Mouse (Mus musculus): ENCODE results near the gene Btbd10. TPM values are rescaled to one million over a fixed set of nuclear protein-coding genes. Genes with fewer than 3 reads are reported as not detected.

Btbd10 gene
- total RNA-seq, 2 experiments from 2014 or later, result 7.5 to 17.5 TPM

- ATAC-seq (replicated peaks; ENCODE audit: low FRiP score, poor library complexity, severe bottlenecking), result no peak
These were observed 71.4 kb downstream of the Btbd10 start for GRCm38 (mm10) chr7:113297813-113298212.

- peak; percentile 58 for ATAC-seq (replicated peaks; ENCODE audit: low FRiP score, poor library complexity, severe bottlenecking)
These were observed 73.9 kb downstream of the Btbd10 start for GRCm38 (mm10) chr7:113295077-113295890.

- ATAC-seq (replicated peaks; ENCODE audit: low FRiP score, poor library complexity, severe bottlenecking), result peak; percentile 18; the same call in 1 of the 2 replicates
These were observed 74.6 kb downstream of the Btbd10 start for GRCm38 (mm10) chr7:113294598-113294997.

- ATAC-seq (replicated peaks; ENCODE audit: low FRiP score, poor library complexity, severe bottlenecking), result peak; percentile 66
These were observed 77.0 kb downstream of the Btbd10 start for GRCm38 (mm10) chr7:113292193-113292592.

DNA sequence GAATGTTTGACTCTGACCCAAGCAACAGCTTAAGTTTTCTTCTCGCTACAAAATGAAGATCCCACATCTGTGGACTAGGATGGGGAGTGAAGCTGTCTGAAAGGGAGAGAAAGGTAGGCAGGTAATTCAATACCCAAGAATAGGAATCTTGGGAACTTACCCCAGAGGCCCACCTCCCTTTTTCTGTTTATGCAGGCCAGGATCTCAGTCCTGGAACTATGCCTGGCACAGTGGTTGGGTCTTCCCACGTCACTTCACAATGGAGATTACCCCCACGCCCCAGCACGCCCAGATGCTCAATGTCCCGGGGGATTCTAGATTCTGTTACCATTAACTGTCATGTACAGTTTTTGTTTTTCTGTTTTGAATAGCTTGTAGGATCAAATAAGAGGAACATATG, 77.5 kb downstream of the Btbd10 start:
- no peak for ATAC-seq (replicated peaks; ENCODE audit: low FRiP score, poor library complexity, severe bottlenecking)

DNA sequence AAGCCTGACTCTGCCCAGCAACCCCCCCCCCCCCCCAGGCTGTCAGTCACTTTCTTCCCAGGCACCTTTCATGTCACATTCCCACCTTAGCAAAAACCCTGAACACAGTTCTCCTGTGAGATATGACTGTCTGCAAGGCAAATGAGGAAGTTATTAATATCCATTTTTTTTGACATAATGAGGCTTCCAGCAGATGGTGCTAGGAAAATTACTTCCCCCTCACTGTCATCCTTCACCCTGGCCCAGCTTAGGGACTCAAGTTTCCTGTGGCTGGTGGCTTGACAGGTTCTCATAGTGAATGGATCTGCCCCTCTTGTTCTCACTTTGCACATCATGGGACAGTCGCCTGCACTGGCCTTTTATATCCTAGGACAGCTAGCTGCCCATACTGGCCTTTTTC, 80.0 kb downstream of the Btbd10 start:
- ATAC-seq (replicated peaks; ENCODE audit: low FRiP score, poor library complexity, severe bottlenecking), result no peak

- ATAC-seq (replicated peaks; ENCODE audit: low FRiP score, poor library complexity, severe bottlenecking), result no peak
These were observed 83.8 kb downstream of the Btbd10 start for GRCm38 (mm10) chr7:113285405-113285804.

- ATAC-seq (replicated peaks; ENCODE audit: low FRiP score, poor library complexity, severe bottlenecking), result no peak
These were observed 89.9 kb downstream of the Btbd10 start for GRCm38 (mm10) chr7:113279246-113279645.

GRCm38 (mm10) chr7:113278493-113278892, 90.7 kb downstream of the Btbd10 start:
- no peak for ATAC-seq (replicated peaks; ENCODE audit: low FRiP score, poor library complexity, severe bottlenecking)

DNA sequence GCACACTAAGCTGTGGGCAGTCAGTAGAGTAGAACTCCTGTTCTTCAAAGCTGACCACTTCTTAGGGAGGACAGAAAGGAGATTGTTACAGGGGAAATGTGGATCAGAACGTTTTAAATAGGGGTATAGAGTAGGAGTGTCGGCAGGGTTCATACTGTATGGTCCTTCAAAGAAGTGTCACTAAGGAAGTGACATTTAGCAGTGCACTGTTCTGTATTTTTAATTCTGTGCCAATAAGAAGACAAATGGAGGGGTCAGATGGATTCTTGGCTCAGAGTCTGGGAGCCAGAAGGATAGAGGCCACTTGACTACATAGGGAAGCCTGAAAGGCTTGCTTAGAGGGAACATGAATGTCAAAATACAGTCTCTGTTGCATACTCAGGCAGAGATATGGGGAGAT, 91.9 kb downstream of the Btbd10 start:
- ATAC-seq (replicated peaks; ENCODE audit: low FRiP score, poor library complexity, severe bottlenecking), result no peak

GRCm38 (mm10) chr7:113272338-113272997, 96.7 kb downstream of the Btbd10 start:
- no peak for ATAC-seq (replicated peaks; ENCODE audit: low FRiP score, poor library complexity, severe bottlenecking)

- no peak for ATAC-seq (replicated peaks; ENCODE audit: low FRiP score, poor library complexity, severe bottlenecking)
These were observed 98.2 kb downstream of the Btbd10 start for GRCm38 (mm10) chr7:113270991-113271390.

GRCm38 (mm10) chr7:113270551-113270950, 98.6 kb downstream of the Btbd10 start:
- ATAC-seq (replicated peaks; ENCODE audit: low FRiP score, poor library complexity, severe bottlenecking), result no peak

DNA sequence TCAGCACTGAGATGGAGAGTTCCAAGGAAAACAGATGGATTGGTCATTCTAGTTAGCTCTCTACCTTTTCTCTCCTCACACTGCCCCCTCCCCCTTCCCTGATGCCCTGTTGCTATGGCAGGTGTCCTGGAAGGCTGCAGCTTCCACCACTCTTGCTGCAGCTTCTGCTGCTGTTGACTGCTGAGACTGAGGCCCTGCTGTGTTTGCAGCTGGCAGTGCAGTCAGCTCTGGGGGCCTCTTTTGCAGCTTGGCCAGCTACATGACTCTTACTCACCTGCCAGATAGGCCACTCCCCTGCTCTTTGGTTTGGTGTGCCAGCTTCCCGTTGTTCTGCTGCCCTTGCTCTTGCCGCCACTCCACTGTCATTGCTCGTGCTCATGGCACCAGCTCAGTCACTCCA, 99.3 kb downstream of the Btbd10 start:
- no peak for ATAC-seq (replicated peaks; ENCODE audit: low FRiP score, poor library complexity, severe bottlenecking)

GRCm38 (mm10) chr7:113269081-113269480, 100.1 kb downstream of the Btbd10 start:
- ATAC-seq (replicated peaks; ENCODE audit: low FRiP score, poor library complexity, severe bottlenecking), result no peak

GRCm38 (mm10) chr7:113268287-113268686, 100.9 kb downstream of the Btbd10 start:
- ATAC-seq (replicated peaks; ENCODE audit: low FRiP score, poor library complexity, severe bottlenecking), result peak; percentile 71

Other genes starting within 250 kb of the Btbd10 start
- 5.8 and 12.6 TPM in 2 replicates for gene Arntl, start 161.9 kb downstream of the Btbd10 start, total RNA-seq (2015; ENCODE audit: low replicate concordance)
- gene Arntl, start 161.9 kb downstream of the Btbd10 start, total RNA-seq (2017; ENCODE audit: low replicate concordance), result 4.7 and 5.4 TPM in 2 replicates
- not detected in 2 replicates for gene Pth, start 19.2 kb upstream of the Btbd10 start, total RNA-seq (2015; ENCODE audit: low replicate concordance)
- not detected in 2 replicates for gene Pth, start 19.2 kb upstream of the Btbd10 start, total RNA-seq (2017; ENCODE audit: low replicate concordance)
- gene Far1, start 144.4 kb upstream of the Btbd10 start, total RNA-seq (2015; ENCODE audit: low replicate concordance), result 154 and 179 TPM in 2 replicates
- gene Far1, start 144.4 kb upstream of the Btbd10 start, total RNA-seq (2017; ENCODE audit: low replicate concordance), result 74.1 and 124 TPM in 2 replicates

All from erythroid progenitor cell, adult 5-6 weeks (primary cell).